Mouse (Mus musculus): Measurements from ENCODE around the gene Tecr. TPM values are rescaled to one million over a fixed set of nuclear protein-coding genes. Genes with fewer than 3 reads are reported as not detected.

Gene Tecr
- polyA plus RNA-seq, 1 experiment from 2014 or later = 815 TPM

GRCm38 (mm10) chr8:83566469-83567395 lies 41.0 kb downstream of the Tecr start, which contains the start of gene Ndufb7:
TSS of gene Ndufb7 (plus strand) at chr8:83566671.
- Histone ChIP-seq H3K4me3 (ENCODE audit: low read depth, low read length) (peak within 1 kb of the TSS; percentile 70), H3K9me3 (replicated peaks; ENCODE audit: control insufficient read depth, low read length) (no peaks in the 10 kb centered on the region), H3K27ac (ENCODE audit: low read depth, low read length) (peak within 1 kb of the TSS; percentile 55; the same call in 1 of the 2 replicates), H3K9ac (ENCODE audit: low read length) (peak within 1 kb of the TSS; percentile 81), H3K27me3 (replicated peaks; ENCODE audit: control insufficient read depth, insufficient read depth, low read length) (no peaks in the 10 kb centered on the region), H3K36me3 (ENCODE audit: control insufficient read depth, insufficient read depth, low read length) (peaks cover 26% of the 10 kb centered on the region), H3K4me2 (ENCODE audit: low read length) (peak within 1 kb of the TSS; percentile 92), H3K4me1 (ENCODE audit: control insufficient read depth, insufficient read depth, low read length) (peaks cover 7% of the 10 kb centered on the region; the same call in 1 of the 2 replicates)
- DNase-seq (ENCODE audit: low spot score) (peak; percentile 94), ATAC-seq (peak; percentile 87)
- WGBS = under 1% methylated on average over 48 of the region's 48 CpGs

- Histone ChIP-seq H3K4me2 (ENCODE audit: low read length) (peak overlapping the region; percentile 92; the same call in 1 of the 2 replicates), H3K9ac (ENCODE audit: low read length) (no peak overlapping the region), H3K27me3 (replicated peaks; ENCODE audit: control insufficient read depth, insufficient read depth, low read length) (no peaks in the 10 kb centered on the region), H3K4me3 (ENCODE audit: low read depth, low read length) (no peak overlapping the region), H3K4me1 (ENCODE audit: control insufficient read depth, insufficient read depth, low read length) (peaks cover 7% of the 10 kb centered on the region; the same call in 1 of the 2 replicates), H3K36me3 (ENCODE audit: control insufficient read depth, insufficient read depth, low read length) (peaks cover 17% of the 10 kb centered on the region), H3K27ac (ENCODE audit: low read depth, low read length) (no peak overlapping the region), H3K9me3 (replicated peaks; ENCODE audit: control insufficient read depth, low read length) (no peaks in the 10 kb centered on the region)
- DNase-seq (ENCODE audit: low spot score) (no peak), ATAC-seq (peak; percentile 45; the same call in 1 of the 2 replicates)
- WGBS = 74% methylated on average over 9 of the region's 9 CpGs
These were observed 41.9 kb downstream of the Tecr start for GRCm38 (mm10) chr8:83565731-83566375.

- no peak for ATAC-seq
- no peak overlapping the region for H3K4me3 ChIP-seq (ENCODE audit: low read depth, low read length)
- no peak overlapping the region for H3K4me2 ChIP-seq (ENCODE audit: low read length)
These were observed 44.5 kb downstream of the Tecr start for GRCm38 (mm10) chr8:83563246-83563645.

GRCm38 (mm10) chr8:83562669-83563068 lies 45.1 kb downstream of the Tecr start:
- no peak overlapping the region for H3K27ac ChIP-seq (ENCODE audit: low read depth, low read length)
- ATAC-seq (no peak), DNase-seq (ENCODE audit: low spot score) (no peak)
- 93% methylated on average over 3 of the region's 3 CpGs for WGBS
- peaks cover 5% of the 10 kb centered on the region; the same call in 1 of the 2 replicates for H3K4me1 ChIP-seq (ENCODE audit: control insufficient read depth, insufficient read depth, low read length)
- no peaks in the 10 kb centered on the region for H3K9me3 ChIP-seq (replicated peaks; ENCODE audit: control insufficient read depth, low read length)
- H3K4me3 ChIP-seq (ENCODE audit: low read depth, low read length) = no peak overlapping the region
- H3K36me3 ChIP-seq (ENCODE audit: control insufficient read depth, insufficient read depth, low read length) = no peaks in the 10 kb centered on the region
- H3K4me2 ChIP-seq (ENCODE audit: low read length) = no peak overlapping the region
- no peaks in the 10 kb centered on the region for H3K27me3 ChIP-seq (replicated peaks; ENCODE audit: control insufficient read depth, insufficient read depth, low read length)
- H3K9ac ChIP-seq (ENCODE audit: low read length) = no peak overlapping the region

More at GRCm38 (mm10) chr8:83563246-83563645, 44.5 kb downstream of the Tecr start:
- H3K27ac ChIP-seq (ENCODE audit: low read depth, low read length) = no peak overlapping the region
- no peaks in the 10 kb centered on the region for H3K9me3 ChIP-seq (replicated peaks; ENCODE audit: control insufficient read depth, low read length)
- no peak overlapping the region for H3K9ac ChIP-seq (ENCODE audit: low read length)
- H3K36me3 ChIP-seq (ENCODE audit: control insufficient read depth, insufficient read depth, low read length) = no peaks in the 10 kb centered on the region
- DNase-seq (ENCODE audit: low spot score) = no peak
- no peaks in the 10 kb centered on the region for H3K27me3 ChIP-seq (replicated peaks; ENCODE audit: control insufficient read depth, insufficient read depth, low read length)
- 70% methylated on average over 4 of the region's 4 CpGs for WGBS
- peaks cover 7% of the 10 kb centered on the region; the same call in 1 of the 2 replicates for H3K4me1 ChIP-seq (ENCODE audit: control insufficient read depth, insufficient read depth, low read length)

- Histone ChIP-seq H3K4me2 (ENCODE audit: low read length) (no peak within 1 kb of the TSS), H3K4me3 (ENCODE audit: low read depth, low read length) (no peak within 1 kb of the TSS), H3K9me3 (replicated peaks; ENCODE audit: control insufficient read depth, low read length) (no peaks in the 10 kb centered on the region), H3K27me3 (replicated peaks; ENCODE audit: control insufficient read depth, insufficient read depth, low read length) (no peaks in the 10 kb centered on the region), H3K27ac (ENCODE audit: low read depth, low read length) (no peak within 1 kb of the TSS), H3K36me3 (ENCODE audit: control insufficient read depth, insufficient read depth, low read length) (no peaks in the 10 kb centered on the region), H3K9ac (ENCODE audit: low read length) (no peak within 1 kb of the TSS), H3K4me1 (ENCODE audit: control insufficient read depth, insufficient read depth, low read length) (no peaks in the 10 kb centered on the region)
- ATAC-seq (no peak), DNase-seq (ENCODE audit: low spot score) (no peak)
- WGBS = 80% methylated on average over 3 of the region's 3 CpGs
These were observed 72.0 kb downstream of the Tecr start, which contains the start of gene Olfr370 for GRCm38 (mm10) chr8:83535736-83536135. TSS of gene Olfr370 (plus strand) at chr8:83535780.

- Histone ChIP-seq H3K27ac (ENCODE audit: low read depth, low read length) (no peak overlapping the region), H3K4me2 (ENCODE audit: low read length) (no peak overlapping the region), H3K27me3 (replicated peaks; ENCODE audit: control insufficient read depth, insufficient read depth, low read length) (no peaks in the 10 kb centered on the region), H3K4me1 (ENCODE audit: control insufficient read depth, insufficient read depth, low read length) (no peaks in the 10 kb centered on the region), H3K36me3 (ENCODE audit: control insufficient read depth, insufficient read depth, low read length) (no peaks in the 10 kb centered on the region), H3K4me3 (ENCODE audit: low read depth, low read length) (no peak overlapping the region), H3K9me3 (replicated peaks; ENCODE audit: control insufficient read depth, low read length) (no peaks in the 10 kb centered on the region), H3K9ac (ENCODE audit: low read length) (no peak overlapping the region)
- WGBS = 90% methylated on average over 2 of the region's 2 CpGs
- DNase-seq (ENCODE audit: low spot score) (no peak), ATAC-seq (no peak)
These were observed 73.0 kb downstream of the Tecr start for GRCm38 (mm10) chr8:83534802-83535201.

Other genes starting within 250 kb of the Tecr start
- 5.0 and 5.1 TPM in 2 replicates for gene Clgn, start 218.1 kb downstream of the Tecr start, polyA plus RNA-seq (2014; fragmentation: Nextera tagmentation; extraction: Ambion mirVana)
- gene Scoc, start 149.6 kb downstream of the Tecr start, polyA plus RNA-seq (2014; fragmentation: Nextera tagmentation; extraction: Ambion mirVana) = 232 and 263 TPM in 2 replicates
- gene Olfr370, start 72.2 kb downstream of the Tecr start, polyA plus RNA-seq (2014; fragmentation: Nextera tagmentation; extraction: Ambion mirVana) = not detected in 2 replicates
- gene Ndufb7, start 41.3 kb downstream of the Tecr start, polyA plus RNA-seq (2014; fragmentation: Nextera tagmentation; extraction: Ambion mirVana) = 370 and 449 TPM in 2 replicates
- 30.1 and 43.0 TPM in 2 replicates for gene Dnajb1, start 222 bp upstream of the Tecr start, polyA plus RNA-seq (2014; fragmentation: Nextera tagmentation; extraction: Ambion mirVana)
- gene Gipc1, start 44.7 kb upstream of the Tecr start, polyA plus RNA-seq (2014; fragmentation: Nextera tagmentation; extraction: Ambion mirVana) = 108 and 122 TPM in 2 replicates
- 0.27 and 0.63 TPM in 2 replicates for gene Ptger1, start 58.7 kb upstream of the Tecr start, polyA plus RNA-seq (2014; fragmentation: Nextera tagmentation; extraction: Ambion mirVana)
- 20.9 and 21.9 TPM in 2 replicates for gene Pkn1, start 91.2 kb upstream of the Tecr start, polyA plus RNA-seq (2014; fragmentation: Nextera tagmentation; extraction: Ambion mirVana)
- 120 and 133 TPM in 2 replicates for gene Ddx39, start 107.2 kb upstream of the Tecr start, polyA plus RNA-seq (2014; fragmentation: Nextera tagmentation; extraction: Ambion mirVana)
- gene Adgre5, start 133.4 kb upstream of the Tecr start, polyA plus RNA-seq (2014; fragmentation: Nextera tagmentation; extraction: Ambion mirVana) = 9.3 and 12.4 TPM in 2 replicates